Mouse (Mus musculus): ENCODE measurements at regions not wholly inside any gene's neighbourhood (a gene's known extent, or its start where the extent isn't known, plus 50 kb on each side); places are given as distances from the start of the nearest gene placed in this dataset.
A peak's percentile ranks its signal among the peaks of the same experiment; 100 is the strongest.
"Not testable (repeated sequence)": the region's sequence is repeated elsewhere in the genome, so short reads cannot be mapped to it uniquely, and the experiment has no call there.

DNA sequence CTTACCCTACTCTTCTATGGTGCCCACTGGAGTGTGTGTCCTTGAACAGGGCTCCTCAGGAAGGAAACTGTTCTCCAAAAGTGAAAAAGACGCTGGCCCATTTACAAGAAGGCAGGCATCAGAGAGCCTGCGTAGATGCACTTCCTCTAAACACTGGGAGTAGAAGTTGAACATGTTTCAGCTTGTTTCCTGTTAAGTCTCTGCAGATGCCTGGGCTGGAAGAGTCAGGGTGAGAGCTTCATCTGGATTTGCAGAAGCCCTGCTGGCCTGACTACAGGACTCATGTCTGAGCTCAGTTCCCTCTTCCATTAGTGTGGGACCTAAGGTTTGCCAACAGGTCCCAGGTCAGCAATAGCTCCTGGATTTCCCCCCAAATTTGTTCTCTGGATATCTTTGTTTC is 54.7 kb upstream of the Nlrp1b start:
- DNase-seq, result no peak

DNA sequence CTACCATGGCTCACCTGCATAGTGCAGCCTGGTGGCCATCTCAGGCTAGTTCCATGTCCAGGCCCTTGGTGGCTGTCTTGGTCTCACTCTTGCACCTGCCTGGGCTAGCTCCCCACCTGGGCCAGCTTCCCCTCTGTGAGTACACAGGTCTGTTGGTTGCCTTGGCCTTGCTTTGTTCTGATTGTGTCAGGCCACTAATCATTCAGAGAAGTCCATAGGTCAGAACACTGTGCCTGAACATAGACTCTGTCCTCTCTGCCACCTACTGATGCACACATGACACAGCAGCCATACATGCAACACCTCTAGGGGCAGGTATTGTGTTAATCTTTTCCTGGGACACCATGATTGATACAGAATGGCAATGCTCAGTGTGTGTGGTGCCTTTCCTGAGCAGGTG is 57.7 kb upstream of the Nlrp1b start:
- not testable (repeated sequence) for DNase-seq

DNA sequence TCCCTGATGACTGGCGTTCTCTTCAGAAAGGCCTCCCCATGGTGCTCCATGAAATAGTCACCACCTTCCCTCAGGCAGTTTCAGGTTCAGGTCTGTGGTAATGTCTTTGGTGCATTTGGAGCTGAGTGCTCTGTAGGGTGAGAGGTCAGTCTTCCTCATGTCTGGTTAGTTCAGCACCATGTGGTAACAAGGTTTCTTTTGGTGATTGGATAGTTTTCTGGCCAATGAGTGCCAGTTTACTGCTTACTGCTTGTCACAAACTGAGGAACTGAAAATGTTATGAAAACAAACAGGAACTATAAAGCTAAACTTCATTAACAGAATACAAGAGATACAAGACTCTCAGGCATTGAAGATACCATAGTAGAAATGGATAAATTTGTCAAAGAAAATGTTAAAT is 59.0 kb upstream of the Nlrp1b start:
- no peak for DNase-seq

DNA sequence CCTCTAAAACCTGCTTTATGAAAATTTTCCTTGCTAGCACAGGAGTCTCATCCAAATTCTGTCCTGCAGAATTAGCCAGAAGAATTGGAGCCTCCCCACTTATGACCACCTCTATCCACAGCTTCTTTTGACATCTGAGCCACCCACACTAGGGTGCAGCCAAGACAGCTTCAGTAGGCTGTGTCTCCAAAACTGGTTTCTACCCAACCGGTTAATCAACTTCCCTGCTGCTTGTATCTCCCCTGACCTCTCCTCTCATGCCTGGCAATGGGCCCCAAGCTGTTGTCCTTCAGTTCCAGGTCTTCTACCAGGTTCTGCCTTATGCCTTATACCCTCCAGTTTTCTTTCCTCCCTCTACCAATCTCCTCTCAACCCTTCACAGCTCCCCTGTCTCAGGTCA is 68.9 kb upstream of the Nlrp1b start:
- no peak for DNase-seq

DNA sequence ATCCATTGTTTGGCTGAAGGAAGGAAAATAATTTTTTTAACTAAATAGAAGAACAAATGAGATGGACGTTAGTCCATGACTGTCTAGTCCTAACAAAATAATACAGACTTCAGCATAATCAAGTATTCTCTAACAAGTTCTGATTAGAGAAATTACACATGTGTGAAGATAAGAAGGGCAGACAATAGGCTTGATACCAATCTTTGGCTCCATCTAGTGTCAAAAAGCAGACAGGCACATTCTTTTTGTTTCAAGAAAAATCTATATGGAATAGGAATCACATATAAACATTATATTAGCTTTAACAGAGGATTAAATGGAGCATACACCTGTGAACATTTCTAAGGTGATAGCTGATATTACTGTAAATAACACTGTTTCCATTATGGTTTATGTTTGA is 92.9 kb upstream of the Nlrp1b start:
- no peak for DNase-seq

DNA sequence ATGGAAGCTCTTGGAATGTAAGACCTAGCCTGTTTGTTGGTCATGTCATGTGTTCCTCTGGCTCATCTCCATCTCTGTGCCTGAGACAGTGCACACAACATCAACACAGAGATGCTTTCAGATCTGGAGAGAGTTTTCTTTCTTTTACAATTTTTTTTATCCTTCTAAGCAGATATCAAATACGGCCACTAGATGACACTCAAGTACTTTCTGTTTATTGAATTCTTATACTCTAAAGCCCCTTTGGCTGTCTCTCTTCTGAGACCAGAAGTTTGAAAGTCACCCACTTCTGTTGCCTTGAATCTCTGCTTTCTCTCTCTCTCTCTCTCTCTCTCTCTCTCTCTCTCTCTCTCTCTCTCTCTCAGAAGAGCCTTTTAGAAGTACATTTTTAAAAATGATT is 106.9 kb upstream of the Nlrp1b start:
- no peak for DNase-seq

DNA sequence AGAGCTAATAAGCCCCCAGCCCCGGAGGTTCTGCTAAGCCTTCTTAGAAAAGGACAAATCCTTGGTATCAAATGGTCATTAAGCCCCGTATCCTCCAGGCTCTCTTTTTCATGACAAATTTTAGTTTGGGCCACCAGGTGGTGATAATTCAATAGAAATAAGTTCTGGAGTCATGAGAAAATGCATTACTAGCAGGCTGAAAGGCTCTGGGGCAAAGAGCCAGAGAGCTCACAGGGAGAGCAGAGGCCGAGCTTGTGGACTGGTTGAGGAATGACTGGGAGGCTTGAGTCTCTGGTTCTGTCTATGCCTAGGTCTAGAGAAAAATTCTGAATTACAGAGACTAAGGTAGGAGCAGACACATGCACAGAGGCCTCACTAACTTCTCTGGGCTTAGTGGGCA is 115.5 kb upstream of the Nlrp1b start:
- DNase-seq, result peak; percentile 14

DNA sequence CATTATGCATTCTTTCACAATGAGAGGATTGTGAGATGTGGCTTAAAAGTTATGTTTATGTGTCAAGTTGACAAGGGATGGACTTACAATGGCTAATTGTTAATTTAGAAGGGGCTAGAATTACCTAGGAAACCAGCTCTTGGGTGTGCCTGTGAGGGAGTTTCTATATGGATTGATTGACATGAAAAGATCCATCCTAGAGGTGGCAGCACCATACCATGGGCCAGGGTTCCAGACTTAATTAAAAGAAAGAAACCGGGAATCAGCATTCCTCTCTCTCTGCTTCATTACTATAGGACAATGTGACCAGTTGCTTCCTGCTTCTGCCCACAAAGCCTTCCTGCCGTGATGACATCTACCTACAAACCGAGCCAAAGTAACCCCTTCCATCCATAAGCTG is 126.6 kb upstream of the Nlrp1b start:
- DNase-seq, result no peak

DNA sequence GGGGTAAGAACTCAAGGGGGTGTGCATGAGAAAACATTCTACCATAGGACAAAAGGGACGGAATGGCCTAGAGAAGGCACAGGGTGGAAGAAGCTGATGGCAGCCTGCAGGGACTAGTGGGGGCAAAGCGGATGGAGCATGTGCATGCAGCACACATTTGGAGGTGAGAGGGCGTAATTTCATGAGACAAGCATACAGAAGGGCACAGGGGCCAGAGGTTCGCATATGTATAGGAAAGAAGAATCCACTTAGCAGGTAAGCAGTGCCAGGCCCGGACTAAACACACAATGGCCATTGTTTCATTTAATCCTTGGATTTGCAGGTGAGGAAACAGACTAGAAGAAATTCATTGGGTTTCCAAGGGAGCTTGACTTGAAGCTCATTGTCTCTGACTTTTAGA is 130.3 kb upstream of the Nlrp1b start:
- DNase-seq, result no peak

DNA sequence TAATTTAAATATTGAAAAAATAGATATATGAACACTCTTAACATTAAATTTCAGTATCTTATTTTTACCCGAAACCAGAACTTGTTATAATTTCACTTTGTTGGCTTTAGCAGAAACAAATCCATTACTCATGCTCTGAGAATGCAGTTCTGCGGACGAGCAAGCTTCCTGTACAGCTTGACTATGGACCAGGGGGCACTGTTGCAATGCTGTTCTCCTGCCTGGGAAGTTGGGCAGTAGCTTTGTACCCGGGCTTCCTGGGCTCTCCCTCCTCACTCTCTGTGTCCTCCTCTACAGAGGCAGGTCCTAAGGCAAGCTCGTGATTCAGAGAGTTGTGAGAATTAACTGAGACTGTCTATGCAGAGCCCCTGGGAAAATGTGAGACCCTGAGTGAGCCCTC is 141.3 kb upstream of the Nlrp1b start:
- DNase-seq, result no peak

DNA sequence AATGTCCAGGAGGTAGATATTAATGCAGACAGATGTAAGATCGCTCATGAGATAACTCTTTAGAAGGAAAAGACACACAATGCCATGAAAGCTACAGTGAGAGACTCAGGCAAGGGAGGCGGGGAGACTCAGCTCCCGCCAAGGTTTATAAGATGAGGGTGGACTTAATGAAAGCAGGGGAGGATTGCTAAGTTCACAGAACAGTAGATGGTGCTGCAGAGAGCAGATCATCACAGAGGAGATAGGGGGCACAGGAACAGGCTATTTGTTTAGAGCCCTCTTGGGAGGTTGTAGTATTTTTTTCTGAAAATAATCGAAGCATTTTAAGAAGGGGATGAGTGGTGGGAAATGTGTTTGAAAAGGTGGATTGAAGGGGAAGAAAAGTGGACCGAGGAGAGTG is 144.6 kb upstream of the Nlrp1b start:
- DNase-seq, result no peak

DNA sequence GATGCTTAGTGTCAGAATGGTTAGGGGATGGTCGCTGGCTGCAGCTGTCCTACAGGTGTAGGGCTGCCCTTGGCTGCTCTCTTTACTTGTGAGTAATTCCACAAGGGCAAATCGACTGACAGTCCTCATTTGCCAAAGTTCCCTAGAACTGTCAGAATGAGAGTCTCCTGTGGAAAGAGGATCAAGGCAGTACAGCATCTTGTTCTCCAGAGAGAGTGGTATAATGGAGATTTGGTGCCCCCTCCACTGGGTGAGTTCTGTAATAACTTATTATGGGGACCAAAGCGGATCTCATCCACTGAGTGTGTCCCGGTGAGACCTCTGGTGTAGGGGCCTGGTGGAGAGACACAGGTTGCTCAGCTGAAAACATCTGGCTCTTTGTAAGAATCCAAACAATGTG is 157.9 kb upstream of the Nlrp1b start:
- DNase-seq, result no peak

DNA sequence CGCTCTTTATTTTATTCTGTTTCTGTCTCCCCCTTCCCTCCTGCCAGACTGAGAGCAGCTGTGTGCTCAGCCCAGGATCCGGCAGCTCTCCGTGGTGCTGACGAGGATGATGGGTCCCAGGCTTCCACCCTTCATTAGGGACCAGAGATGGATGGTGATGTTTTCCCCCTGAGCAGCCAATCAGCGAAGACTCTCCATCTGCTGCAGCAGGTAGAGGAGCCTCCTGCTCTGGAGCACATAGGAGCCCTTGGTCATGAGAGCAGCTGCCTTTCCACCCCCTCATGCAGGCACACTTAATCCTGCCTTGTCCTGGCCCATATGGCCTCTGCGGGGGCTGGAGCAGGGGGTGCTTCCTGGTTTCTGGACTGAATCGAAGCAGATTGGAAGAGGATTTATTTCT is 159.1 kb upstream of the Nlrp1b start:
- DNase-seq, result peak; percentile 42

DNA sequence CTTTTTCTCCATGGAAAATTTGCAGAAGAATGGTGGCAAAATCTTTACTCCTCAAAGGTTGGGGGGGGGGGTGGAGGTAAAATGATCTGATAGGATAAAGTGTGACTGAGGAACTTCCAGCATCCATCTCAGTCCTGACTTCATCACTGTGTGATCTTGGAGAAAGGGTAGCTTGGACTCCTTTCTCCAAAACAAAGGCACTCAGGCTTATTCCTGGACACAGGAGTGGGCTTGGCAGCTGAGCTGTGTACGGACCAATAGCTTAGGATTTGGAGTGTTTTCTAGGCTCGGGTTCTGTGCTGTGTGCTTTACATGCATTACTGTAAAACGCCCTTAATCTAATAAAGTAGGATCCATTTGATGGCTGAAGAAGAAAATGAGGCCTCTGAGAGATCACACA is 159.6 kb upstream of the Nlrp1b start:
- DNase-seq, result no peak

DNA sequence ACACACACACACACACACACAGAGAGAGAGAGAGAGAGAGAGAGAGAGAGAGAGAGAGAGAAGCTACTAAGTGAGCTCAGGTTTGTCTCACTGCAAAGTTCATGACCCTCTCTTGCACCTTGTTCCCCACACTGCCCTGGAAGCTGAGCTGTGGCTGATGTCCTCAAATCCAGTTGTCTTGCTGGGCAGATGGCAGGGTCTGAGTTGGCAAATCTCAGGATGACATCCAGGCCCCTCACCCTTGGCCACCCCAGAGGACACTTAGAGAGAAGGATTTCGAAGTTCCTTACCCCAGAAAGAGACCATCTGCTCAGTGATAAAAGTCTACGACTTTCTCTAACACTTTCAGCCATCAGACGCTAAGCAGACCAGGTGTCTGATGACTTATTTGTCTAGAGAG is 160.1 kb upstream of the Nlrp1b start:
- DNase-seq, result no peak

DNA sequence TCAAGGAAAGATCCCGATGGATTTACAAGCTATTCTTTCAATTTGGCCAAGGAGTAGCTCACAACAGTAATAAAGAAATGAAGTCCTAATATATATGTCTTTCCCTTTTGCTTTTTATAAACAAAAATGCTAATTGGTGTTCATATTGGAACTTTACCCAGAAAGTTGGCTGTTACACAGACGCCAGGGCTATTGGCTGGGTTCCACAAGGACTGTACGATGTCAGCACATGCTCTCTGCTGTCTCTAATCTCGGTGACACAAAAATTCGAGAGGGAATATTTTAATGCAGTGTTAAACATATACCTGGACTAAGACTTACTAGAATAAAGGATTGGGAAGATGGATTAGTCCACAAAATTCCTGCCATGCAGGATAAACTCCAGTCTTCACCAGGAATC is 162.9 kb upstream of the Nlrp1b start:
- DNase-seq, result no peak

DNA sequence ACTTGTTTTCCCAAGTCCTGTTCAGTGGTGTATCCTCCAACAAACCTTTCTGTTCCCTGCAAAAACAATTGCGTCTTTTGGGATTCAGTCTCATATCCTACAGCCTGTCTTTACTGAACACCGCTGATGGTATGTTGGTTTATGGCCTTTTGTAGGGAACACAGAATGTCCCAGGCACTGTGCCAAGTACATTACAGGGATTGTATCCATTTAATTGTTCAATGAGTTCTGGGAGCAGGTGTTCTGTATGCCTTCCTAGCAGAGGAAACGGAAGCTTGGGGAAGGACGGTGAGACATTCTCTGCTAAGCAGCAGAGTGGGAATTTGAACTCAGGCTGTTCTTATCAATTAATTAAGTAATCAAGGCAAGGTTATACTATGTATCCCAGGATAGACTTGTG is 164.5 kb upstream of the Nlrp1b start:
- DNase-seq, result no peak

DNA sequence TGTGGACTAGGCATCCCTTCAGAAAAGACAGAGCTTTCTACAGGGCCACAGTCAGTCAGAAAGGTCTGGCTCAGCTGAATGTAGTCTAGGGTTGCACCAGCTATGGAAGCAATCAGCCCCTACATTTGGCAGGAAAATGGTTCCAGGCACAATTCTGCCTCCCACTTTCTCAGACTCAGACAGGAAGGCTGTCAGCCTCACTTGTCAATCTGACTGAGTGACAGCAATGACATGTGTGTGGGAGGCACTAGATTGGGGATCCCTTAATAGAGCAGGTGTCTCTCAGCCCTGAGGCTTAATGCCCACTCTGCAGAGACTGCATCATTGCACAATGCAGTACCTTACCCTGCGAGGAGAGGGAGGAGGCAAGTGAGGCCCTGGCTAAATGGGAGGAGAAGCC is 165.1 kb upstream of the Nlrp1b start:
- no peak for DNase-seq

DNA sequence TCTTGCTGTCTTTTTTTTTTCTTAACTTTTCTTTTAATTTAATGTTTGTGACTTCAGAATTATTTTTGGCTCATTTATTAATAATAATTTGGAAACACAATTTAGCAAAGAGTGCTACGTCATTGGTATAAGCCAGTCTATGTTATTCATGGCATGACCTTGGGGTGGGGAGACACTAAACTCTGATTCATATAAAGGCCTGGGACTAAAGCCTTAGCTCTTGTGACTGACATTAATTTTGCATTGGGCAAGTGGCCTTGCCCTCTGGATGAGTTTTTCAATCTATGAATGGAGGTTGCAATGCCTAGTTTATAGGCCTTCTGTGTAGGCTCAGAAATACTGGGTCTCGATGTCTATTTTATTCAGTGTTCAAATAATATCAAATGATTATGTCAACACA is 169.8 kb upstream of the Nlrp1b start:
- DNase-seq, result no peak

DNA sequence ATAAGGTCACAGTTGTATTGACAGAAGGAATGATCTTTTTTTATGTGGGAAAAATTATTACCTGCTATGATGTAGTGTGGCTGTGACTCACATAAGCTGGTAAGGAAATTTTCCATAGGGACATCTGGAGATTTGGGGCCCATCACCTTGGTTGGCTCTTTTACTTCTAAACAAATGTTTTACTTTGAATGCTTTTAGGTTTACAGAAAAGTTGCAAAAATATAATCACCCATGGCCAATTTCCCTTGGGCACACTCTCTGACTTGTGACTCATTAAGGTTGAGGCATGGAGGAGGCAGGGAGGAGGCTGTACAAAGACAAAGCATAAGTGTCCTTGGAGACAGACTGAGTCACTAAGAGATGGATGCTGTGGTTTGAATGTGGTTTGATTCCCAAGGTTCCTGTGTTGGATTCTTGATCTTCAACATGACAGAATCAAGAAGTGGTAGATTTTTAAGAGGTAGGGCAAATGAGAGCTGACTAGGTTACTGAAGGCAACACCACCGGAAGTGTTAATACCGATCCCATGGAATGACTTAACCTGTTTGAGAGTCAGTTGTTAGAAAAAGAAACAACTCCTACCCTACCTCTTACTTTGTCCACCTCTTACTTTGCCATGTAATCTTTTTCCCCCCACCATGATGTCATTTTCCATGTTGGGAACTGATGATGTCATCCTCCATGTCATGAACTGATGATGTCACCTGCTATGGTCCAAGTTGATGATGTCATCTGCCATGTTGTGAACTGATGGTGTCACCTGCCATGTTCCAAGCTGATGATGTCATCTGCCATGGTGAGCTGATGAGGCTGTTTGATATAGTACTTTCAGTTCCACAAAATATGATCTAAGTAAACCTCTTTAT is 171.1 kb upstream of the Nlrp1b start:
- no peak for DNase-seq

DNA sequence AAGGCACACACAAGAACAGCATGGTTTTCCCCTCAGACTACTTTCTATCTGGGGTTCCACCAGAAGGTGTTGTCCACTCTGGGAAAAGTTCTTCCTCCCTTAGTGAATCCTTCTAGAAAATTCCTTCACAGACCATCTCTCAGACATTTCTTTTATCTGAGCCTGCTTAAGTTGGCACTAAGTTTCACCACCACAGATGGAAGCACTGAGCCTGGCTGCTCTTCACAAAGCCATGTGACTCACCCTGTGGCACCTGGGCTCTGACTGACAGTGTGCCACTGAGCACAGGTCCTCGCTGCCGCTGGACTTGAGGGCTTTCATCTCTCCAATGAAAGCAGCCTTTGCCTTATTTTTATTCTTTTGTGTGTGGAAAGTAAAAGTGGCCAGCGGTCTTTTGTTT is 173.8 kb upstream of the Nlrp1b start:
- DNase-seq, result no peak

DNA sequence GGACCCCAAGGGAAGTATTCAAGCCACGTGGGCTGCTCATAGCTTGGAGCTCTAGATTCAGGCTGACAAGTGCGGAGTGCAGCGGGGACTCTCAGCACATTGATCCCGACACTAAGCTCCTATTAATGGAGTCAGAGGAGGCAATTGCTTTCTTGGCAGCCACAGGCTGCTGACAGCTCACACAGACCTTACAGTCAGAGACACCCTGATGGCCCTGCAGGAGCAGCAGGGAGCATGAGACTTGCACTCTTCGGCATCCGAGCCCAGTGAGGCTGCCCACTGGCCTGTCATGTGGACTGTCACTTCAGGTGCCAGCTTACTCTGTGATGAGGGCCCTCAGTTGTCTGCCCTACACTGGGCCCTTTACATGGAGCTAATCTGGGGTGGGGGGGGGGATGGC is 176.5 kb upstream of the Nlrp1b start:
- DNase-seq, result no peak

DNA sequence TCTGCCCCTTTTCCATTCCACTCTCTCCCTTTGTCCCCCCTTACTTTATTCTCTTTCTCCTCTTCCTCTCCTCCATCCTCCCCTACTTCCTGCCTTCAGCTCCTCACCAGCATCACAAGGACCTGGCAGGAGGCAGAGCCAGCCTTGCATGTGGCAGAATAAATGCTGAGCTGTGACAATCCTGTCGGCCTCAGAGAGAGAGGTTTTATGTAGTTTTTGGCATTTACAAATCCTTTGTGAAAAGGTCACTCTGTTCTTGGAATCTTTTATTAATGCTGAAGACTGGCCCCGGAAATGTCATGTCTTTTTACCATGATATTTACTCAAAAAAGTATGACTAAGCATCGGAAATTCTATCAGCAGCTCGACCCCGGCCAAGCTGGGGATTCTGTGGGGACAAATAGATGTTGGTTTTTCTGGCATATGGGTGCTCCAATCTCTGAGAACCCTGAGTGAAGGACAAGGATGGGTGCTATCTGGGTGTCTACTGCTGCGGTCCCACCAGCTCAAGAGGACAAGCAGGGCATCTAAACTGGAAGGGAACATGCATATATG is 178.8 kb upstream of the Nlrp1b start:
- no peak for DNase-seq

DNA sequence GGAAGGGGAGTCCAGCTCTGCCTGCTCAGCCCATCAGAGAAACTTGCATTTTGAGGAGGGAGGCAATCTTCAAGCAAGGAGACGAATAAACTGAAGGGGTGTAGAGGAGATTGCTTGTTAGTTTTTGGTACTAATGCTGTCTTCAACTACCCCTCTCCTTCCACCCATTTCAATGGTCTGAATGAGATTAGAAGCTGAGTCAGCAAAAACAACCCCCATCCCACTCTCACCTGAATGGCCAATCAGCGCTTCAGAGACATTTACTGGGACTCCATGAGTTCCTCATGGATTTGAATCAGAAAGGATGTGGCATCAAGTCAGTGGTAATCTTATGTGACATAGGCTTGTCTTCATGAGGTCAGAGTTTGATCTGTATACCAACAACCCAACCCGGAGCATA is 180.0 kb upstream of the Nlrp1b start:
- no peak for DNase-seq

DNA sequence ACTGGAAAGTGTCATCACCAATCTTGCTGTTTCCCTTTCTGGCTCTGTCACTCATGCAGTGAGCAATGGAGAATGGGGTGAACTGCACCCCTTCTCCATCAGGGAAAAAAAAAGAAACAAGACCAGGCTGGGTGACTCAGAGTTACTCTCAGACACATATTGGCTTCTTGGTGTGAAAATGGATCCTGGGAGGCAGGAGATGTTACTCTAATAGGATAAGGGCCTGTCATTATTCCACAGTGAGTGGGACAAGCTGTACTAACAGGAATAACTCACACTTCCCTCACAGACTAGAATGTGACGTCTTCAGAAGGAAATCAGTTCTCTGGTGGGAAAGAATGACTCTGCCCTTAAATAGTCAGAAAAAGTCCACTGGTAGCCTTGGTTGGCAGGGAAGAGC is 181.4 kb upstream of the Nlrp1b start:
- no peak for DNase-seq
